Comparison of ENCODE assay signal across 22 mouse cellular contexts in the genomic region with DNA sequence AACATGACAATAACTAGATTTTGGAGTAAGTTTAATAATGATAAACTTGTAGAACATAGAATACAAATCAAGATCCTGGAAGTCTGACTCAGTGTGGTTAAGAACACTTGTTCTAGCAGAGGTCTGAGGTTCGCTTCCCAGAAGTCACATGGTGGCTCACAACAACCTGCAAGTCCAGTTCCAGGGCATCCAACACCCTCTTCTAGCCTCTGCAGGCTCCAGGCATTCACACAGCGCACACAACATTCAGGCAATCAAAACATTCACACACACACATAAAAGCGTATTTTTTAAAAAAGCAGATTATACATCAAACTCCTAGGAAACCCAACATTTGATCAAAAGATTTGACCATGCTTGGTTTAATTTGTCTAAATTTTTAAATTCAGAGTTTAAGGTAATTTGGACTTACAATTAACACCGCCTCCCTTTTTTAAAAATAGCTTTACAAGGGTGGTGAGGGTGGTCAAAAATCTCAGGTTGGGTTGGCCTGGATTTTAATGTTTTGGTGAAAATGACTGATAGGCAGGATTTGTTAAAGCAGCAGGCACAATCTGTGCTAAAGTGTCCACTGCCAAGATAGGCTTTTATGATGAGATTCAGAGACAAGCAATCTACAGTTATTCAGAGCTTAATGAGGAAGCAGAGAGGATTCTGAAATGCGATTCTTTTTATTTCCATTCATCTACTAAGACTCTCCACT.
DNase-seq lines count a peak whose midpoint lies in the region; ATAC-seq and TF ChIP-seq lines count a peak whose summit lies in the region.
"Had no signal": no experiment of that assay in that cellular context is flagged by ENCODE, and none has a peak within 500 bp of the region (broad histone marks: within the 10 kb centered on the region; RNA-seq: fewer than 3 reads in every experiment).

No protein-coding gene starts in this region.

- 12% methylated on average over 5 of the region's 5 CpGs for WGBS in cerebellum, adult 2 months
- WGBS in intestine, embryonic 16.5 days, result 88% methylated on average over 5 of the region's 5 CpGs

- H3K9me3 ChIP-seq in intestine, embryonic 16.5 days (ENCODE audit: control insufficient read depth, low read length), result no peaks in the 10 kb centered on the region
- H3K9me3 ChIP-seq: embryonic facial prominence, embryonic 15.5 days; hindbrain, embryonic 12.5 days; liver, embryonic 13.5 days had no signal

- ATAC-seq in cerebellum, adult (ENCODE audit: insufficient number of reproducible peaks, low FRiP score, low TSS enrichment), result peak; percentile 75
- no peak for ATAC-seq in intestine, embryonic 16.5 days

- peak overlapping the region; percentile 71 for H3K27ac ChIP-seq in layer of hippocampus, adult 2 months
- H3K27ac ChIP-seq in cerebellum, adult 2 months (ENCODE audit: insufficient read depth, low read length), result peak overlapping the region; percentile 98
- H3K27ac ChIP-seq in intestine, embryonic 16.5 days (ENCODE audit: low read length), result no peak overlapping the region
- H3K27ac ChIP-seq: embryonic facial prominence, embryonic 15.5 days; heart, adult 2 months; hindbrain, embryonic 12.5 days; liver, embryonic 13.5 days had no signal

- peaks cover 31% of the 10 kb centered on the region for H3K4me1 ChIP-seq in cerebellum, adult 2 months (ENCODE audit: control insufficient read depth, insufficient read depth, low read length)
- no peaks in the 10 kb centered on the region for H3K4me1 ChIP-seq in intestine, embryonic 16.5 days (ENCODE audit: control insufficient read depth, insufficient read depth, low read length)
- H3K4me1 ChIP-seq: embryonic facial prominence, embryonic 15.5 days; hindbrain, embryonic 12.5 days; liver, embryonic 13.5 days had no signal

- H3K36me3 ChIP-seq in intestine, embryonic 16.5 days (ENCODE audit: control insufficient read depth, insufficient read depth, low read length), result no peaks in the 10 kb centered on the region
- H3K36me3 ChIP-seq: embryonic facial prominence, embryonic 15.5 days; hindbrain, embryonic 12.5 days; liver, embryonic 13.5 days had no signal

- no peak overlapping the region; the same call in 1 of the 2 replicates for H3K4me3 ChIP-seq in layer of hippocampus, adult 2 months
- H3K4me3 ChIP-seq in cerebellum, adult 2 months (replicated peaks; ENCODE audit: insufficient read depth, low read depth, low read length), result no peak overlapping the region
- H3K4me3 ChIP-seq in intestine, embryonic 16.5 days (ENCODE audit: low read length), result no peak overlapping the region
- H3K4me3 ChIP-seq: embryonic facial prominence, embryonic 15.5 days; heart, adult 2 months; hindbrain, embryonic 12.5 days; liver, embryonic 13.5 days had no signal

- TF ChIP-seq POLR2A in cerebellum, adult 2 months (IDR thresholded peaks at IDR 0.05; ENCODE audit: borderline replicate concordance, insufficient read depth, low read length), result no peak

- no peak for TF ChIP-seq CTCF in layer of hippocampus, adult 2 months (conservative IDR thresholded peaks at IDR 0.05)
- no peak for TF ChIP-seq CTCF in cerebellum, adult 2 months (IDR thresholded peaks at IDR 0.05; ENCODE audit: borderline replicate concordance, insufficient read depth, low read depth, low read length)

- no peak overlapping the region for H3K4me2 ChIP-seq in intestine, embryonic 16.5 days (ENCODE audit: low read depth, low read length)
- H3K4me2 ChIP-seq: embryonic facial prominence, embryonic 15.5 days; hindbrain, embryonic 12.5 days; liver, embryonic 13.5 days; midbrain, embryonic 11.5 days had no signal

- no peaks in the 10 kb centered on the region for H3K27me3 ChIP-seq in cerebellum, adult 2 months (ENCODE audit: control insufficient read depth, insufficient read depth, low read length)
- no peaks in the 10 kb centered on the region for H3K27me3 ChIP-seq in intestine, embryonic 16.5 days (replicated peaks; ENCODE audit: control insufficient read depth, insufficient read depth, low read length)
- H3K27me3 ChIP-seq: embryonic facial prominence, embryonic 15.5 days; hindbrain, embryonic 12.5 days; liver, embryonic 13.5 days had no signal

- no peak overlapping the region for H3K9ac ChIP-seq in intestine, embryonic 16.5 days (ENCODE audit: low read depth, low read length)
- H3K9ac ChIP-seq: embryonic facial prominence, embryonic 15.5 days; hindbrain, embryonic 12.5 days; liver, embryonic 13.5 days had no signal

- DNase-seq in cerebellum, postnatal 4 days (ENCODE audit: low spot score in 2 of 2), result no peak
- no peak for DNase-seq in layer of hippocampus, adult 2 months (ENCODE audit: low spot score in 2 of 2)
- no peak for DNase-seq in layer of hippocampus, postnatal 10 days (ENCODE audit: low spot score in 2 of 2)
- peak in 1 of 2 experiments; percentile 90 for DNase-seq in cerebellum, adult 2 months
- peak; percentile 59 to 66 for DNase-seq in cerebellum, postnatal 25 days
- DNase-seq in ovary, postnatal 10 days (ENCODE audit: low spot score), result no peak
- DNase-seq: adrenal gland, postnatal 10 days; gastrocnemius, postnatal 25 days; heart, adult 2 months; kidney, adult 9 months; kidney, postnatal 14 days; liver, embryonic 13.5 days; lung, adult 2 months; lung, postnatal 14 days; right cerebral cortex, postnatal 14 days; spleen, adult 18-20 months; thymus, postnatal 14 days had no signal

Comparison
In these comparisons a context has a peak if more than half of its experiments do, and no peak if none do; other contexts are left out.
1. DNase-seq: peak in cerebellum, postnatal 25 days (2 of 2); none in cerebellum, postnatal 4 days (0 of 2), layer of hippocampus, adult 2 months (0 of 2), layer of hippocampus, postnatal 10 days (0 of 2) and ovary, postnatal 10 days (single experiment).